Mouse (Mus musculus) neural tube, embryonic 10.5 days (tissue): ENCODE results near the gene Rab42.

Experiments used
- DNase-seq: peaks from one replicate; pipeline ENCODE4 v3.0.0-alpha.2; 2017; ENCODE audit warnings: low spot score; ENCODE audit errors: extremely low spot score

The Rab42 gene

DNA sequence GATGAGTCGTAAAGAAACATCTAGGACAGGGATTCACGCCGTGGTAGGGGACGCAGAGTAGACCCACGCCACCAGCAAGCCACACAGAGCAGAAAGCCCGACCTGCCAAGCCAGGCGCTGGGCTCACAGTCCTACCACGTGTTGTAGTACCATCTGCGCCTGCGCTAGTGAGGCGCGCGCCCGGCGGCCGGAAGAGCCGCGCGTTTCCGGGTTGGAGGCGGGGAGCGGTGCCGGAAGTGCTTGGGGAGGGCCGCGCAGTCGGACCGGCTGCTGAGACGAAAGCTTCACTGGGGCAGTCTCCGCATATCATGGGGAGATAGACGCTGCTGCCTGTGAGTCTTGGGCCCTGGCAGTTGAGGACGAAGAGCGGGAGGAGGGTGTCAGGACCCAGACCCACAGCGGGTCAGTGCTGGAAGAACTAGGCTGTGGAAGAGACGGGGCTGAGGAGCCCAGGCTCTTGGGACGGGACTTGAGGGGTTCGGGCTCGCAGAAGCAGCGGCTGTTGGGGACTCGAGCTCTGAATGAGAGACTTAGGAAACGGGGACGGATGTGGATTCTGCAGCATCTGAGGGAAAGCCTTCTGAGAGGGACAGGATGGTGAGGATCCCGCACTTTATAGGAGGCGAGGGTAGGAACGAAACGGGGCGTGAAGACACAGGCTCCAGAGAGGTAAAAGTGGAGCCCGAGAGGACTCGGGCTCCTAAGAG is 28.9 kb downstream of the Rab42 start, which contains the start of gene Taf12:
TSS of gene Taf12 (plus strand) at position 220 of the 707 bp plus-strand sequence.
- peak; percentile 96 for DNase-seq

DNA sequence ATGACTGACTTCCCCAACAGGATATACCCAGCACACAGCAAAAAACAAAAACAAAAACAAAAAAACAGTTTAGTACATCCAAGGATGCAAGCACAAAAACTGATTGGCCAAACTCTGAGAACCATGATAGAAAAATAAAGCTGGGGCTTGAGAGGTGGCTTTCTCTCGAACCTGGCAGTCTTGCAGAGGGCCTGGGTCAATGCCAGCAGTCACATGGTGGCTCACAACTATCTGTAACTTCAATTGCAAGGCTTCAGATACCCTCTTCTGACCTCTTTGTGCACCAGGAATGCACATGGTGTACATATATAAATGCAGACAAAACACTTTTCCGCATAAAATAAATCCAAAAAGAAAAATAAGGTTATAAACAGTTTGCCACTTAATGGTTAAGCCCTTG is 30.0 kb downstream of the Rab42 start:
- DNase-seq = no peak

DNA sequence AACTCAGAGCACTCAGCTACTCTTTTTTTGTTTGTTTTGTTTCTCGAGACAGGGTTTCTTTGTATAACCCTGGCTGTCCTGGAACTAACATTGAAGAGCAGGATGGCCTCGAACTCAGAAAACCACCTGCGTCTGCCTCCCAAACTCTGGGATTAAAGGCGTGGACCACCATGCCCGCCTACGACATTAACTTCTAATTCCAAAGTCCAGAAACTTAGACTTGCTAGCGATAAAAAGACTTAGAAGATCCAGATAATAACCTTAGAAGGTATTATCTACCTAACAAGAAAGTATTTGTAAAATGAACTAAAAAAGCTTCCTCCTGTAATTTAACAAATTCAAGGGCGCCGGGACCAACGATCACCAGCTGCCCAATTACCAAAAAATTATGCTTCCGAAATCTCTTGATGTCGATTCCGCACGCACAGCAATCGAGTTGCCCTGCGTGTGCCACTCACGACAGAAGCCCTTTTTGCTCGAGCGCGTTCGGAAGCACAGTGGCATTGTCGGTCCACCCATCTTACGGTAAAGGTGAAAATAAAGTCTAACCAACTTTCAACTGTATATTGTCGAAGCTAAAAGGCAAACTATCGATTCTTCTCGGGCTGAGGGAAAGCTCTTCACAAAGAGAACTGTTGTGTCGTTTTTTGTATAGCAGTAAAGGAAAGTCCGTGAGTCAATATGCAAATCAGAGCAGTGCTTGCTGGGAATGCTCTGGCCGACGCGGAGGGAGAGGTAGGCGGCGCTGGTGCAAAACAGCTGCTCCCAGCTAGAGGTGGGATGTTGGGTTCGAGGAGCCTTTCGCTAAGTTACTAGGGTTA is 33.2 kb downstream of the Rab42 start:
- DNase-seq = peak; percentile 89

DNA sequence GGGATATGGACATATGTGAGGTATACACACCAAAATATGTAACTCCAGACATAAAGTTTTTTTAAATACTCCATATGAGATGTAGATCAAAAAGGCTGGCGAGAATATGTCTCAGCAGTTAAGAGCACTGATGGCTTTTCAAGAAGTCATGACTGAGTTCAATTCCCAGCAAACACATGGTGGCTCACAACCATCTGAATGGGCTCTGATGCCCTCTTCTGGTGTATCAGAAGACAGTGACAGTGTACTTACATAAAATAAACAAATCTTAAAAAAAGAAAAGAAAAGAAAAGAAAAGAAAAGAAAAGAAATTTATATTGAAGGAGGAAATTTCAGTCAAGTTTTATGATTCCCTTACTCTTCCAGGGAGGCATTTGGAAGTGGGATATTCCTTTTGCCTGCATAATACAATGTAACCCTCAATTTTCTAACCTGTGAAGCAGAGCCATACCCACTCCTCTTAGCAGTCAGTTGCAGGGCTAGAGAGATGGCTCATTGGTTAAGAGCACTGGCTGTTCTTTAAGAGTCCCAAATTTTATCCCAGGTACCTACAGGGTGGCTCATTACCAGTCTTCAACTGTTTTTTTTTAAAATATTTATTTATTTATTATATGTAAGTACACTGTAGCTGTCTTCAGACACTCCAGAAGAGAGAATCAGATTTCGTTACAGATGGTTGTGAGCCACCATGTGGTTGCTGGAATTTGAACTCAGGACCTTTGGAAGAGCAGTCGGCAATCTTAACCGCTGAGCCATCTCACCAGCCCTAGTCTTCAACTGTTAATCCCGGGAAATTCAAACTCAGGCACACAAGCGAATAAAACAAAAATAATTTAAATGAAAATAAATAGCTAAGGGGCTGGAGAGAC is 34.1 kb downstream of the Rab42 start:
- no peak for DNase-seq

DNA sequence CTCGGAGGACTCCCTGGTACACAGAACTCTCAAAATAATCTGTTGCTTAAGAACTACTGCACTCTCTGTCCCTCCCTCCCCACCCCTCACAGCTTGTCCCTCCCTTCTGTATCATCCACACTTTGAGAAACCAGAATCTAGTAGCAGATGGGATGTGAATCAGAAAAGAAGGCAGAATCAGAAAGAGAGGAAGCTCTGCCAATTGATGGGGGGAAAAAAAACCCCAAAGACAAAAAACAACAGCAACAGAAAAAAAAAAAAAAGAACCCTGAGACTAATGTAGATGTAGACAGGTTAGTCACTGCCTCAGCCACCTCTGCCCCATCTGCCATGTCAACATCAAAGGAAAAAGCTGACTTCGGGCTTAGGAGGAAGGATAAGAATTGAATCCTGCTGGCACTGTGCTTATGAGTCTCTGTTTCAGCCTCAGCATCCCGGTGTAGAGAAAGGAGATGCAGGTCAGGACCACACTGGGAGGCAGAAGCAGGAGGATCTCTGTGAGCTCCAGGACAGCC is 36.3 kb downstream of the Rab42 start:
- no peak for DNase-seq

DNA sequence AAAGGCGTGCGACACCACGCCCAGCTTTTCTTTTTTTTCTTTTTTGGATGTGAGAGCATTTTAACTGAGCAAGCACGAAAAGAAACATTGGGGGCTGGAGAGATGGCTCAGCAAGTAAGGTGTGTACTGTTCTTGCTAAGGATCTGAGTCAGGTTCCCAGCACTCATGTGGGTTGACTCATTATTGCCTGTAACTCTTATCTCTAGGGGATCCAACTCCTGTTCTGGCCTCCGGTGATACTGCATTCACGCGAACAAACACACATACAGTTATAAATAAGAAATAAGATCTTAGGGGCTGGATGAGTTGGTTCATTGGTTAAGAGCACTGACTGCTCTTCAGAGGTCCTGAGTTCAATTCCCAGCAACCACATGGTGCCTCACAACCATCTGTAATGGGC is 39.9 kb downstream of the Rab42 start:
- no peak for DNase-seq

DNA sequence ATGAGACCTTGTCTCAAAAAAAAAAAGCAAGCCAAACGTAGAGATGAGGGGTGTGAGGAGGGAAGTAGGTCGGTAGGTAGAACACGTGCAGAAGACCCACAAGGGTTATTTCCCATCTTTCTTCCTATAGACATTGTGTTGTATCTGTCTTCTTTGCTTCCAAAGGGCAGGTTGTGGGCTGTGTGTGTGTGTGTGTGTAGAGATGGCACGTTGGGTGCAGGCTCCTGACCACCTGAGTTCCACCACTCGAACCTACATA is 40.9 kb downstream of the Rab42 start:
- DNase-seq = no peak

DNA sequence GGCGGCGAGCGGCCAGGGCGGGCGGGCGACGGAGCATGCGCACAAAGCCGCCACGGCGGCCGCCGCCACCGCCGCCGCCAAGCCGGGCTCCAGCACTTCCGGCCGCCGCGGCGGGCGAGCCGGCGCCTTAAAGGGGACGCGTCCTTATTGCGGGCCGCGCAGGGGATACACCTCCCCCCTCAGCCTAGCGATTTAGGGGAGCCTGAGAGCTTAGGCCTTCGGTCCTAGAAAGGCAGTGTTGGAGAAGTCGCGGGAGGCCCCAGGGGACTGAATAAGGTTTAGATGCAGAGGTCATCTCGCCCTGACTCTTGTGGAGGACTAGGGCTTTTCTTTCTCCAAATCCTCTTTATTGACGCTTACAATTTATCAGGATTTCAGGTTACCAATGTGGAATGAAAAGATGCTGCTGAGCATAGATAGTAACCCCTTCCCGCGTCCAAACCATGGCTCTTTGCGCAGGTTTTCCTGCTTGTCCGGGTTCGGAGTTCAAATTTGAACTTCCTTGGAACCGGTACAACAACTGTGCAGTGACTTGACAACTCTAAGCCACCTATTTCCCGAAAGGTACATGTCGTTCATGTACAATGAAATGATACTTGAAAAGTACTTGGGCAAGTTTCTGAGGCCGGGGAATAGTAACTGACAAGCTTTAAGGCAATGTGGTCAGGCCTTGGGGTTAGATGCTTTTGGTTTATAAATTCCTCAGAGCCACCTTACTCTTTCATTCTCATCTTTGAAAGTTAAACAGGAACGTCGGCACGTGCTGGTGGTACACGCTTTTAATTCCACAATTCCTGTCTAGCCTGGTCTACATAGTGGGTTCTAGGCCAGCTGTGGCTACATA is 41.4 kb downstream of the Rab42 start, which contains the start of gene Gmeb1:
TSS of gene Gmeb1 (minus strand) at position 89 of the 844 bp plus-strand sequence.
- DNase-seq = peak; percentile 81

DNA sequence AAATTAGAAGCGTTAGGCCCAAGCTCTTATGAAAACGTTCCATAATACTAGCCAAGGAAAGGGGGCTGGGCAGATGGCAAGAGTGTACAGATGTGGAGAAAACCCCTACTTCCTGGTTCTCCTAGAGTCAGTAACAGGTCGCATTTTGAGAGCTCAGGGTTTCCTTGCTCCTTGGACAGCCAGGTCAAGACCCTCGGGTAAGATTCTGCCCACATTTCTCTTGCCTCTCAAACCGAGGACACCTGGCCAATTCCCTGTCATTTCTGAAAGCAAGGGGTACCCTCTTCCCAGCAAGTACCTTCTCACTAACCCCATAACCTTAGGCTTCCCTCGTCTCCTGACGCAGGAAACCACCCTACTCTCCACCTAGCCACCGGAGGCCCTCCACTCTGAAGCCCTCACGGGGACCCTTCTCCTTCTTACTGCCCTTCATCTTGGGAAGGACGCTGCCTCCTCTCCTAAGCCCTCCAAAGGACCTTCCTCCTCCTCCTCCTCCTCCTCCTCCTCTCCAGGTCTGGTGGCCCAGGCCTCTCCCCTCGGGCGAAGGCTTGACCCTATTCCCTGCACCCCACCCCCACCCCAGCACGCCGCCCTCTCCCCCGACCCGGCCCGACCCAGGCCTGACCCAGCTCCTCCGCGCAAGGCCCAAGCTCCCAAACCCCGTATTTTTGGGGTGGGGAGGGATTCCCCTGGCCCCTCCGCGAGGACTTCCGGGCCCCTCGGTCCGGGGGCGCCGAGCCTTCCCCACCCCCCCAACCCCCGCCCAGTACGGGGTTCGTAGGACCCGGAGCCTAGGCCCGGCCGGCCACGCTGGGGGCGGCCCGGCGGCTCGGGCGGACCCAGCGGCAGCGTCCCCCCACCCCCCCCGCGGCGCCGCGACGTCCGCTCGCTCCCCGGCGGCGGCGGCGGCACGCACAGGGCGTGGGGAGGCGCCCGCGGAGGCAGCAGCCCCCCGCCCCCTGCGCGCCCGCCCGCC is 42.5 kb downstream of the Rab42 start:
- peak; percentile 69 for DNase-seq

DNA sequence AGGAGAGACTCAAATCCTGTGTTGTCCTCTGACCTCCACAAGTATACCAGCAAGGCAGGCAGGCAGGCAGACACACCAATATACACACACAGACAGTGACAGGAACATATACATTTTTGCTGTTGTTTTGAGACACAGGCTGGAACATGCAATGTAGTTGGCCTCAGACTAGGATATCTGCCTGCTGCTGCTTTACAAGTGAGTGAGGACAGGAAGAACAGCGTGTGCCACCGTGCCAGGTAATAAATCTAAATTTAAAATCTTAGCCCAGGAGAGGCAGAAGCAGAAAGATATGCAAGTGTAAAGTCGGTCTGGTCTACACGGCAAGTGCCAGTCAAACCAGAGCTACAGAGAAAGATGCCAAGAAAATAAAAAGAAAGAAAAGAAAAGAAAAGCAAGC is 43.9 kb downstream of the Rab42 start:
- DNase-seq = no peak

DNA sequence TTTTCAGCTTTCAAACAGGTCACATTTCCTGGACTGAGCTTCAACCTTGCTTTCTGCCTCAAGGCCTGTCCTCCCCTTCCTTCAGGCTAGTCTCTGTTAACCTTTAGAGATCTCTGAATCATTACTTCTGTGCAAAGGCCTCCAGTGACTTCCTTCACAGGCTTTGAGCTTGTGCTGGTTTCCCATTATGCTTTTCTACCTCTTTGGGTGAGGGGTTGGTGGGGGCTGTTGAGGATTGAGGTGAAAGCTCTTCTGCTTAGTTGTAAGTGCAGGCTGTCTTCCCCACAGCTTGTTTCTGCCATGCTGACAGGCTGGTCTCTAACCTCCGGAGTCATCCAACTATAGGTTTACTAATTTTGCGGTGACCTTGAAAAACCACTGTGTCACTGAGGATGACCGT is 46.8 kb downstream of the Rab42 start:
- DNase-seq = no peak

DNA sequence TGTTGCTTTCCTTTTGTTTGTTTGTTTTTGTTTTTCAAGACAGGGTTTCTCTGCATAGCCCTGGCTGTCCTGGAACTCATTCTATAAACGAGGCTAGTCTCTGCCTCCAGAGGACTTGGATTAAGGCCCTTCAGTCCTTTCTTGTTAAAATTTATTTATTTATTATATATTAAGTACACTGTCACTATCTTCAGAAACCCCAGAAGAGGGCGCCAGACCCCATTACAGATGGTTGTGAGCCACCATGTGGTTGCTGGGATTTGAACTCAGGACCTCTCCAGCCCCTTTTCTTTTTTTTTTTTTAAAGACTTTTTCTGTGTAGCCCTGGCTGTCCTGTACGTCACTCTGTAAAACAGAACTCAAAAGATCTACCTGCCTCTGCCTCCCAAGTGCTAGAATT is 48.2 kb downstream of the Rab42 start:
- DNase-seq = no peak

DNA sequence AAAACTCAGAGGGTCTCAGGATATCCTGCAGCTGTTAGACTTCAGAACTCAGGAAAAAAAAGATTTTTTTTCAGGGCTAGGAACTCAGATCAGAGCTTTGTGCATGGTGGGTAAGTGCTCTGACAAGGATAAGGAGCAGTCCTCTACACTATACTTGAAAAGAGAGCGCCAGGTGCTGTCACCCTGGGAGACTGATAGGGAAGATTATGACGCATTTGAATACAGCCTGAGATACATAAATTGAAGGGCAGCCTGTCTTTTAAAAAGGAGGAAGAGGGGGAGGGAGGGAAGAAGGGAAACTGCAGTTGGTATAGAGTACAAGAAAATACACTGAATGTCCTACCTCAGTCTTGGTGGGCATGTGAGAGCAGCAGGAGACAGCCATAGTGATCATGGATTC is 49.6 kb downstream of the Rab42 start:
- no peak for DNase-seq

DNA sequence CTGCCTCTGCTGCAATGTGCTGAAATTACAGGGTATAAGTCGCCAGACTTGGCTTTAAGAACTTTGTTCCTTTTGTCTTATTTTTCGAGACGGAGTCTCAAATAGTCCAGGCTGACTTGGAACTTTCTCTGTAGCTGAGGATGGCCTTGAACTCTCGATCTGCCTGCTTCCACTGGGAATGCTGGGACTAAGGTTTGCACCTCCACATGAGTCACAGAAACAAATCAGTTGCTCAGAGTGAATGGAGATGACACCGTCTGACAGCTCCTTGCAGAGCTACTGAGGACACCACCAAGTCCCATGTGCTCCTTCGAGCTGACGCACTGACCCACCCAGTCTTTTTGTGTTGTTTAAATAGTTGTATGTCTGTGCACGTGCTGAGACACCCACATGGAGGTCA is 50.1 kb downstream of the Rab42 start:
- DNase-seq = no peak
